ENCODE assay signal across 10 mouse cellular contexts in the genomic region with DNA sequence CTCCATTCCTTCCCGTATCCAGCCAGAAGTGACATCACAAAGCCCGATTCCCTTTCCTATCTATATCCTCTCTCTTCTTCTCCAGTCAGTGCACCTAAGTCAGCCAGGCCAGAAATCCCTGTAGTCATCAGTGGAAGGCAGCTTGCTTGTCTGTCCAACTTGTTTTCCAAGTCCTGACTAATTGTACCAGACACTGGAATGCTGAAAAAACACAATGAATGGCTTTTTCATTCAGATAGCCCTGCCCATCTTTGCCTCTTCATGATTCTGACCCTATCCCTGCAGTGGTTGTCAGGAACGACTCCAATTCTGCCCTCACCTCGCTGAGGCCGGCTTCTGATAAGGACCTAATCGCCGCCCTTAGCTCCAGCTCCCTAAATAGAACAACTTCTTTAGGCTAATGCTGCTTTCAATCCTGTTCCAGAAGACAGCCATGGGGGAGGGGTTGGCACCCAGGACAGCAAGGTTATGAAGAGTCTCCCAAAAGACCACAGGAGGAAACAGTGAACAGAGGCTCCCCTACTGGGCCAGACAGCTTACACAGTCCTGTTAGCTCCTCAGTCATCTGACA.
DNase-seq lines count a peak whose midpoint lies in the region; ATAC-seq and TF ChIP-seq lines count a peak whose summit lies in the region.
"Had no signal": no experiment of that assay in that cellular context is flagged by ENCODE, and none has a peak within 500 bp of the region (broad histone marks: within the 10 kb centered on the region; RNA-seq: fewer than 3 reads in every experiment).

No protein-coding gene starts in this region.

- intact Hi-C loops in left cerebral cortex, adult 2 months (cut with DNase I): no loop called here
- intact Hi-C loops in left cerebral cortex, postnatal 14 days (cut with DNase I): no loop called here

- H3K36me3 ChIP-seq in heart, postnatal 0 days (replicated peaks; ENCODE audit: control insufficient read depth, insufficient read depth, low read length): no peaks in the 10 kb centered on the region
- H3K36me3 ChIP-seq: limb, embryonic 15.5 days had no signal

- H3K27me3 ChIP-seq in heart, postnatal 0 days (ENCODE audit: control insufficient read depth, insufficient read depth, low read length): no peaks in the 10 kb centered on the region
- H3K27me3 ChIP-seq: limb, embryonic 15.5 days had no signal

- TF ChIP-seq CTCF in left cerebral cortex, adult 2 months (IDR thresholded peaks at IDR 0.05): no peak
- no peak for TF ChIP-seq CTCF in heart, postnatal 0 days (IDR thresholded peaks at IDR 0.05; ENCODE audit: low read depth)

- TF ChIP-seq EP300 in heart, postnatal 0 days (IDR thresholded peaks at IDR 0.05; ENCODE audit: low read depth): 0 out of 2 replicates have a peak, but pooled peaks have one; percentile 65

- peaks cover 43% of the 10 kb centered on the region for H3K4me1 ChIP-seq in heart, postnatal 0 days (ENCODE audit: control insufficient read depth, insufficient read depth)

- no peak overlapping the region for H3K4me3 ChIP-seq in left cerebral cortex, adult 2 months
- peak overlapping the region; percentile 30 for H3K4me3 ChIP-seq in heart, postnatal 0 days (ENCODE audit: low read depth, low read length)
- H3K4me3 ChIP-seq: limb, embryonic 15.5 days had no signal

- WGBS in heart, postnatal 0 days: 4% methylated on average over 7 of the region's 7 CpGs

- H3K9me3 ChIP-seq in heart, postnatal 0 days (replicated peaks; ENCODE audit: control insufficient read depth, low read length): no peaks in the 10 kb centered on the region
- H3K9me3 ChIP-seq: limb, embryonic 15.5 days had no signal

- peak overlapping the region; percentile 44; the same call in 1 of the 2 replicates for H3K9ac ChIP-seq in heart, postnatal 0 days (replicated peaks; ENCODE audit: low read depth, low read length)
- H3K9ac ChIP-seq: limb, embryonic 15.5 days had no signal

- DNase-seq in left cerebral cortex, adult 2 months (ENCODE audit: extremely low spot score in 1 of 2, low spot score in 2 of 2): no peak
- DNase-seq in left cerebral cortex, postnatal 14 days (ENCODE audit: low spot score in 2 of 2): no peak
- DNase-seq in ZHBTc4 (ENCODE audit: low read depth, low spot score): peak; percentile 51
- DNase-seq in heart, postnatal 0 days (ENCODE audit: low spot score): peak; percentile 72
- peak; percentile 28 for DNase-seq in naive thymus-derived CD4-positive, alpha-beta T cell, adult 2 months (ENCODE audit: low read depth)
- DNase-seq in spleen, postnatal 10 days (ENCODE audit: low spot score in 2 of 2): no peak
- DNase-seq in cerebellum, adult 18-20 months: no peak
- DNase-seq in frontal cortex, postnatal 14 days (ENCODE audit: low spot score in 2 of 2): no peak

- H3K4me2 ChIP-seq in heart, postnatal 0 days (ENCODE audit: low read depth, low read length): peak overlapping the region; percentile 54
- H3K4me2 ChIP-seq: limb, embryonic 15.5 days had no signal

- H3K27ac ChIP-seq in left cerebral cortex, adult 2 months: peak overlapping the region; percentile 76
- H3K27ac ChIP-seq in heart, postnatal 0 days (ENCODE audit: low read depth): peak overlapping the region; percentile 94
- H3K27ac ChIP-seq: limb, embryonic 15.5 days had no signal

- ATAC-seq in heart, postnatal 0 days (ENCODE audit: insufficient read depth, low read depth): peak; percentile 72
- ATAC-seq: forebrain, embryonic 16.5 days had no signal

Comparison
In these comparisons a context has a peak if more than half of its experiments do, and no peak if none do; other contexts are left out.
1. DNase-seq: peak in ZHBTc4 (single experiment), heart, postnatal 0 days (single experiment) and naive thymus-derived CD4-positive, alpha-beta T cell, adult 2 months (single experiment); none in left cerebral cortex, adult 2 months (0 of 2), left cerebral cortex, postnatal 14 days (0 of 2), spleen, postnatal 10 days (0 of 2), cerebellum, adult 18-20 months (0 of 2) and frontal cortex, postnatal 14 days (0 of 2).